Mouse (Mus musculus): ENCODE measurements at regions not wholly inside any gene's neighbourhood (a gene's known extent, or its start where the extent isn't known, plus 50 kb on each side); places are given as distances from the start of the nearest gene placed in this dataset.
A peak's percentile ranks its signal among the peaks of the same experiment; 100 is the strongest.

- no peak for DNase-seq
Measured at GRCm38 (mm10) chr13:101553131-101553549, 214.9 kb downstream of the Pik3r1 start.

GRCm38 (mm10) chr13:101552451-101552850, 215.6 kb downstream of the Pik3r1 start:
- DNase-seq: no peak

DNA sequence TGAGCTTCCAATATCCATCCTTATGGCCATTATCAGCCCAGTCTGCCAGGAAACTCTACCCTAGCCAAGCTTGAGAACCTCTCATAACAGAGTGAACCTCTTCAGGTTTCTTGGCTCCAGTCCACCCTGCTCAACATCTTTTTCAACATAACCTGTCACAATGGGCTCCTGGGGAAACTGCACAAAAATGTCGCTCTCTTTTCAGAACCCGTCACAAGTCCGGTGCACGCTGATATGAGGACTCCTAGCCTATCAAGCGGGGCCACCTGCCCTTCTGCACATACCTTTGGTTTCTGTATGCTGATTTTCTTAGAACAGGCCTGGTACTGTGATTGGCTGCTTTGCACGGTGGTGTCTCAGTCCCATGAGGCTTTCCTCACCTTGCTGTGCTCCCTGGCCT, 216.9 kb downstream of the Pik3r1 start:
- DNase-seq: peak; percentile 63

DNA sequence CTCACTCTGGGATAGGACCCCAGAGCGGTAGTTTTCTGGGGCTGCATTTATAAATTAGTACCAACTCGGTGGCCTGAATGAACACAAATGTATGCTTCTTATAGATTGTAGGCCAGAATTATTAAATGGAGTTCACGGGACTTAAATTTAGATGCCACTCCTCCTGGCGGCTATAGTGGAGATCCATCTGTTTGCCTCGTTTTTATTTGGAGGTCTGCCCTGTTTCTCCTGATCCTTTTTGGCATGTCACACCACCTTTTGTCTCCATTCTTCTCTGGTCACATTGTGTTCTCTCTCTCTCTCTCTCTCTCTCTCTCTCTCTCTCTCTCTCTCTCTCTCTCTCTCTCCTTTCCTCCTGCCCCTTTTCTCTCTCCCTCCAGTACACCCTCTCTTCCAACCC, 217.5 kb downstream of the Pik3r1 start:
- peak; percentile 82 for DNase-seq

DNA sequence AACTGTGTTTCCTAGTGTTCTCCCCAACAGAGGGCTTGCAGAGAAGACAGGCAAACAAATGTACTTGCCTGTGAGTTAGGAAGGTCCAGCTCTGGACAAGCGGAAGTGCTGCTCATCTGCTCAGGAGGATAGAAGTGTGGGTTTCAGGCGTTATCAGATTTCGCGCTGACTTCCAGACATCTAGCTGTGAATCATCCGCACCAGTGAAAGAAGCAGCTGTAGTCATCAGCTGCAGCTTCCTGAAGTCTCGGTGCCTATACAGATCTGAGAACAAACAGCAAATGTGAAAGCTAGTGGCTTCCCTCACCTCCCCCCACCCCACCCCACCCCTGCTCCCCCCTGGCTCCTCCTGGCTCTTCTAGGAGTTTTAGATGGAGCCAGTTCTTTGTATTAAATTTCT, 220.1 kb downstream of the Pik3r1 start:
- no peak for DNase-seq

DNA sequence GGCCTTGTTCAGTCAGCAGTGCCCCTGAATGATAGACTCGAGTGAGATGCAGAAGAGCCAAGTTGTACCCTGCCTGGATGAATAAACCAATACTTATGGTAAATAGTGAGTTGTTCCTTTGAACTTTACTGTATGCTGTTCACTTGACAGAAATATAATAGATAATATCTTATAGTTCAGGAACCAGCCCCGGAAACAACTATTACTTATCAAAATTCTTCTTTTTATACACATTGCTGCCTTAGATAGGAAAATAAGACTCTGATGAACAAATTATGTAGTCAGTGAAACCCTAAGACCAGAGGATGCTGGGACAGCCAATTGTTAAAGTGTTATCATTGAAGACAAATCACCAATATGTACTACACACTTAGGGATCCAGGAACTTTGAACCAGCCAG, 220.7 kb downstream of the Pik3r1 start:
- no peak for DNase-seq

- no peak for DNase-seq
Measured at GRCm38 (mm10) chr13:101545344-101546181, 222.5 kb downstream of the Pik3r1 start.

GRCm38 (mm10) chr13:101540391-101541191, 227.4 kb downstream of the Pik3r1 start:
- no peak for DNase-seq

GRCm38 (mm10) chr13:101538110-101538509, 229.9 kb downstream of the Pik3r1 start:
- no peak for DNase-seq

GRCm38 (mm10) chr13:101536019-101536418, 232.0 kb downstream of the Pik3r1 start:
- DNase-seq: no peak

DNA sequence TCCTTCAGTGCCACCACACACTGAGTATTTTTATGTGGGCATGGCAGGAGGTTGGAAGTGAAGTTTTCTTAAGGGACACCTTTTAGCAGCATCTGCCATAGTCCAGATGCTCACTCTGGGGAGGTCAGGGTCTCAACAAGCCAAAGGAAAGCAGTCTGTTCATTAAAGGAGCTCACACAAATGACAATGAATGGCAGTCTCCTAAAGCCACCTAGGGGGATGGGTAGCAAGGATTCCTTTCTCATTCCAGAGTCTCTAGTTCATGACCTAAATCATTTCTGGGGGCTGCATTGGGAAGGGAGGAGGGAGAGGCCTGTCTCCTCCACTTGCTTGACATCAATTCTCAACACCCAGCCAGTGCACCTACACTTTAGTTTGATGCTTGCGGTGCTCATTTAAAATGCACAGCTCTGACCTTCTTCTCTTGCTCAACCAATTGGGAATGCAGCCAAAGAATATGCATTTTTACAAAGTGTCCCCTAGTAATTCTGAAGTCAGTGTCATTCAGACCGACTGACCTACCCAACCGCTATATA, 232.6 kb downstream of the Pik3r1 start:
- DNase-seq: no peak

DNA sequence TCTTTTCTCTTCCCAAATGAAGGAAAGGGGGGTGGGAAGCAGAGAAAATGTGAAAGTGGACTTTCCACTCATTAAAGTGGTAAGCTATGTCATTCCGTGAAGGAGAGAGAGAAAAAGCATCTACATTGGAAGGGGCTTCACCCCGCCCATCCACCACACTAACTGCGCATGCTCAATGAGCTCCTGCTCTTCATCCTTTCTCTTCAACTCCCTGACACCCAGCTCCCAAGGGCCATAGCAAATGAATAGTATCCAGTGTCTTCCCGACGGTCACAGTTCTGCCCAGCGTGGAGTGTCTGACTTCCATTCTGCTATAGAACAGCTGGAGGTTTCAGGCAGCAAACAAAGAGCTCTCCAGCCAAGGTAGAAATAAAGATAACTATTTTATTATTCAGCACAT, 233.5 kb downstream of the Pik3r1 start:
- no peak for DNase-seq

GRCm38 (mm10) chr13:101532913-101533312, 235.1 kb downstream of the Pik3r1 start:
- no peak for DNase-seq

- no peak for DNase-seq
Measured at GRCm38 (mm10) chr13:101527691-101528090, 240.3 kb downstream of the Pik3r1 start.

DNA sequence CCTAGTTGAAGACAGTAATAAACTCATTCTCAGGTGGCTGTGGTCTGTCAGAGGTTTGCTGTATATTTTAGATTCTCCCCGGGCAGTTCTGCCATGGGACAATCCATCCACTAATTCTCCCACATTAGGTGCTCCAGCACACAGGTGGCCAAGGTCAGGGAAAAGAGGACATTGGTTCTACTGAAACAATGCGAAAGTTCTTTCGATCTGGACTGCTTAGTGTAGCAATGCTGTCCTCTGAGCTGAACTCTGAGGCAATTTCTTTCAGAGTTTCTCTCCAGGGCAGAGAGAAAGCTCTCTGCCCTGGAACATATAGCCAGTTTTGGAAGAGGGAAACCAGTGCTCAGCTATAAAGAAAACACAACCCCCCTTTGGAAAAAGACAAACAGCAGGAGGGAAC, 243.2 kb downstream of the Pik3r1 start:
- no peak for DNase-seq

DNA sequence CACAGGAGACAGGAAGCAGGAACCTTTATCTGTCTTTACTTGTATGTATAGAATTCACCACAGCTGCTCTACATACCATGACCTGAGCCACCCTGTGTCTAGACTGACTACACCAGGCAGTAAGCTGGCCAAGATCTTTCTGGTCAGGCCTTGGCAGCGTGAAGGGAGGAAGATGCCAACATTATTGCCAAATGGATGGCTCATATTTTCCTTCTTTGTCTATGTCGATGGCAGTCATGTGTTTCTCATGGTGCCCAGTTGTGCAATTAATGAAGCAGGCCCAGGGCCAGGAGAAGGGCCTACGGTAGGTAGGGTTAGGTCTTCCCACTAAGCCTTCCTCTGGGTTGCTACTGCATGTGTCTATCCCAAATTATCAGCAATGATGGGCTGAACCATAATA, 243.8 kb downstream of the Pik3r1 start:
- no peak for DNase-seq

DNA sequence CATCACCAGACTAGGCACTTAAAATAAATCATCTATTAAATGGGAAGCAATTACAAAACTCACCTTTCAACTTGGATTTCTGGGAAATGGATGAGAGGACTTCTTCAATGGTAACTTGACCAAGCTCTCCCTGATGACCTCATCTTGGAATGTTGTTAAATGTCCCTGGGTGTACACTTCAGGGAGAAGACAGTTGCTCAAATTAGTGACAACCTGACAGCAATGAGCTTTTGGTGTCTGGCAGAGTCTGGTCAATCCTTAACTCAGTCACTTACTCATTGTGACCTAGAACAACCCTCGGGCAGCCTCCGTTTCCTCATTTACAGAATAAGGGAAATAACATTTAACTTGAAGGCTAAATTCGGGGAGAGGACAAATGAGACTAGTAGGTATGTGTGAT, 244.5 kb downstream of the Pik3r1 start:
- no peak for DNase-seq

GRCm38 (mm10) chr13:101522597-101522996, 245.4 kb downstream of the Pik3r1 start:
- no peak for DNase-seq

GRCm38 (mm10) chr13:101513354-101513753, 254.7 kb downstream of the Pik3r1 start:
- no peak for DNase-seq

GRCm38 (mm10) chr13:101509946-101510345, 258.1 kb downstream of the Pik3r1 start:
- DNase-seq: no peak

DNA sequence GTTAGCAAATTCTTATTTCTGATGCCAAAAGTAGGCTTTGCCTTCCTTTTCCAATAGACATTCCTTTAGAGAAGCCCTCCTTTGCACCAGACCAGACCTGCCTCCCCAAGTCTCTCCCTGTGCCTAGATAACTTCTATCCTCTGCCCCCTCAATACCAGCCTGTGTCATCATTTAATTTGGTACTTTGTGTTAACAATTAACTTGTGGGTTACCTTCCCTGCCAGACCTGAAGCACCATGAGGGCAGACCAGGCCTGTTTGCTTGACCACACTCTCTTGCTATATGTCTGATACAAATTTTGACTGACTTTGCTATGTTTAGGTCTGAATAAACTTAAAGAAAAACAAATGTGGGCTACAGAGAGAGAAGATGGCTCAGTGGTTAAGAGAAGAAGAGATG, 259.7 kb downstream of the Pik3r1 start:
- no peak for DNase-seq

DNA sequence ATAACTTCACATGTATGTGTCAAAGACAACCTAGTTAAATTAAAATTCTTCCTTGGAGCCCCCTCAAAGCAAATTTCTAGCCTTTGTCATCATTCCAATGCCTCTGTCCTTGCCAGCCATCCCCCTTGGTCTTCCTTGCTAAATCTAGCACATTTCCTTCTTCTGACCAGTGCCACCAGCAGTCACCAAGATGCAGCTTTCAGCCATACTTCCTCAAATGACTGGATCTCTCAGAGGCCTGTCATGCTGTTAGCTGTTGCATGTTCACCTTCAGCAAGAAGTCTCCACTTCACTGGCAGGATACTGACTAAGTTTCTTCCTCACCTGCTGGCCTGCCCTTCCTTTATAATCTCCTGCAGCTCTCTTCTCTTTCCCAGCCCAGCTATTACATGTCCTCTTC, 261.3 kb downstream of the Pik3r1 start:
- DNase-seq: no peak

- no peak for DNase-seq
Measured at GRCm38 (mm10) chr13:101505054-101505453, 263.0 kb downstream of the Pik3r1 start.

DNA sequence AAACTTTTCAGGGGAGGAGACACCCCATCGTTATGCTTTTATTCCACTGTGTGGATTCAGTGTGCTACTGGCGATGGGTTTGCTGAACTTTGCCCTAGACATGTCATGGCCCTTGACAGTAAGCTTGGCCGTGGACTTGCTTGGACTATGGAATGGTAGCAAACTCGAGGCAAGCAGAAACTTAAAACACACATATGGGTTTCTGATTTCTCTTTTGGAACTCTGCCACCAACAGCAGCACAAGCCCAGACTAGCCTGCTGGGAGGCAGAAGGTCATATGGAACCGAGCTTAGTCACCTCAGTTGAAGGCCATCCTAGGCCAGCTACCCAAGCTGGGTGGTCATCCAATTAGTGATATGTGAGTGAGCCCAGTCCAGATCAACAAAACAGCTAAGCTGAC, 263.8 kb downstream of the Pik3r1 start:
- DNase-seq: no peak
